Mouse (Mus musculus): ENCODE measurements at regions not wholly inside any gene's neighbourhood (a gene's known extent, or its start where the extent isn't known, plus 50 kb on each side); places are given as distances from the start of the nearest gene placed in this dataset.
A peak's percentile ranks its signal among the peaks of the same experiment; 100 is the strongest.

DNA sequence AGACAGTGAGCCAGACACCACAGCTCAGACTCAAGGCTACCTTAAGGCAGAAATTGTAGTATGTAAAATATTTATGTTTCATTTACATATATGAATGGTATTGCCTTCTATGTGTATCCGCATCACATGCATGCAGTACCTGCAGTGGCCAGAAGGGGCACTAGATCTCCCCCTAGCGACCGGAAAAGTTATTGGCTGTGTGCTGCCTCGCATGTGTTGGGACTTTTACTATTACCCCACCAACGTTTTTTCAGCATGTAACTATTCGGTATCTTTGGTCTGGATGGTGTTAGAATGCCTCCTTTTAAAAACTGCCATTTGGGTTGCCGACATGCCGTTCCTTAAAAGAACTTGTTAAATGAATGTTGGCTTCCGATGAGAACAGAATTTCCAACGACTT lies 145.7 kb upstream of the Mocs1 start:
- Histone ChIP-seq H3K27ac (replicated peaks) (no peak overlapping the region), H3K9me3 (replicated peaks) (no peaks in the 10 kb centered on the region), H3K4me1 (peaks cover 15% of the 10 kb centered on the region), H3K36me3 (no peaks in the 10 kb centered on the region), H3K9ac (replicated peaks) (no peak overlapping the region), H3K27me3 (replicated peaks) (no peaks in the 10 kb centered on the region), H3K4me2 (no peak overlapping the region), H3K4me3 (replicated peaks) (no peak overlapping the region)
- 79% methylated on average over 10 of the region's 10 CpGs for WGBS
- no peak for ATAC-seq (ENCODE audit: low FRiP score)

GRCm38 (mm10) chr17:49283491-49283890 lies 144.7 kb upstream of the Mocs1 start:
- no peak overlapping the region for H3K9ac ChIP-seq (replicated peaks)
- H3K9me3 ChIP-seq (replicated peaks): no peaks in the 10 kb centered on the region
- no peaks in the 10 kb centered on the region for H3K27me3 ChIP-seq (replicated peaks)
- H3K4me3 ChIP-seq (replicated peaks): no peak overlapping the region
- ATAC-seq (ENCODE audit: low FRiP score): no peak
- H3K4me2 ChIP-seq: no peak overlapping the region
- peaks cover 11% of the 10 kb centered on the region for H3K4me1 ChIP-seq
- H3K36me3 ChIP-seq: no peaks in the 10 kb centered on the region
- WGBS: 93% methylated on average over 5 of the region's 5 CpGs
- no peak overlapping the region for H3K27ac ChIP-seq (replicated peaks)

DNA sequence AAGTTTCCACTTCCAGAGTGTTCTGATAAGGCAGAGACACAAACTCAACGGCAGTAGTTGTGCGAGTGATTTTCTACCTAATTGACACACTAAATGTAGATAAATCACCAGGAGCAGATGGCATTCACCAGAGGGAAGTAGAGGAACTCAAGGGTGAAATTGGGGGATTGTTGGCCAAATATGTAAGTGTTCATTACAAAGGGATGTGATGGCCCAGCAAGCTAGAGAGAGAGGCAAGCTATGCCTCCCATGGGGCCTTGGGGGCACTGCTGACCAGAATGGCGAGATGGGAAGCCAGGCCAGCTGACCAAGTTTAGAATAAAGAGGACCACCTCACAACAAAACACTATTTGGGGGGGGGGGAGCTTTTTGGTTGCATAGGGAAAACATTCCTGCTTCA lies 136.5 kb upstream of the Mocs1 start:
- Histone ChIP-seq H3K4me2 (no peak overlapping the region), H3K9me3 (replicated peaks) (no peaks in the 10 kb centered on the region; the same call in 1 of the 2 replicates), H3K4me1 (0 out of 2 replicates have a peak, but pooled peaks cover 2% of the 10 kb centered on the region), H3K4me3 (replicated peaks) (no peak overlapping the region), H3K27me3 (replicated peaks) (no peaks in the 10 kb centered on the region), H3K27ac (replicated peaks) (no peak overlapping the region), H3K36me3 (no peaks in the 10 kb centered on the region), H3K9ac (replicated peaks) (no peak overlapping the region)
- 36% methylated on average over 3 of the region's 3 CpGs for WGBS
- no peak for ATAC-seq (ENCODE audit: low FRiP score)

DNA sequence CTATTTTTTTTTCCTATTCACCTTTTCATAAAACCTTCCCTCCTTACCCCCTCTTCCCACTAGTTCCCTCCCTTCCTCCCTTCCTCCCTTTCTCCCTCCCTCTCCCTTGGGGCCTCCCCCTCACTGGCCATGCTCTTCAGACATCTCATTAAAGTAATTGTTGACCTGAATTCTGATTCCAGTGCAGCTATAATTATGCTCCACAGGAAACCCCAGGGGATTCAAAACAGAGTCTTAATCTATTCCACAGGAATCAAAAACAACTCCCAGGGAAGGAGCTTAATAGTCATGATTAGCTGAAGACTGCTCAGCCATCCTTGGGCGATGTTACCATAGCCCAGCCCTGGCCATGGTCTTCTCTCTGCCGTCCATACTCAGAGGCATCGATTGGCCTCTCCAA lies 123.7 kb upstream of the Mocs1 start:
- WGBS: 80% methylated on average over 3 of the region's 3 CpGs
- H3K36me3 ChIP-seq: no peaks in the 10 kb centered on the region
- H3K27ac ChIP-seq (replicated peaks): no peak overlapping the region
- no peak overlapping the region for H3K4me2 ChIP-seq
- H3K9me3 ChIP-seq (replicated peaks): no peaks in the 10 kb centered on the region
- no peak overlapping the region for H3K4me3 ChIP-seq (replicated peaks)
- H3K9ac ChIP-seq (replicated peaks): no peak overlapping the region
- no peaks in the 10 kb centered on the region for H3K27me3 ChIP-seq (replicated peaks)
- no peak for ATAC-seq (ENCODE audit: low FRiP score)
- peaks cover 10% of the 10 kb centered on the region; the same call in 1 of the 2 replicates for H3K4me1 ChIP-seq

DNA sequence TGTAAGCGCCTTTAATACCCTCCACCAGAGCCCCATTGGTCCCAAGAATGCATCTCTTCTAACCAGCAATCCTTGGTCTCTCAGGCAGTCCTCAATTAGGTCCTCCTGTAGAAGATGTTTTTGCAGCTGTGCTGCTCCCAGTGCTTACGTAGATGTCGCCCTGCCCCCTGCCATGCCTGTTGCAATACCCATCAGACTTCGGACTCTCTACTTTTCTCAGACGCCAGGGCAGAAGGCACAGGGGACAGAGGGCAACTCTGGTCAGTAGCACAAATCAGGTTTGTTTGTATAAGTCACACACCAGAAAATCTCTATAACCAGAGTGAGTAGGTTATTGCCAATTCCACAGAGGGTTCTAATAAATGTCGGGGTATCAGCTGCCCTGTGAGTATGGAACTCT lies 123.0 kb upstream of the Mocs1 start:
- Histone ChIP-seq H3K9ac (replicated peaks) (no peak overlapping the region), H3K36me3 (no peaks in the 10 kb centered on the region), H3K4me2 (no peak overlapping the region), H3K4me3 (replicated peaks) (no peak overlapping the region), H3K9me3 (replicated peaks) (no peaks in the 10 kb centered on the region), H3K4me1 (peaks cover 11% of the 10 kb centered on the region; the same call in 1 of the 2 replicates), H3K27me3 (replicated peaks) (no peaks in the 10 kb centered on the region), H3K27ac (replicated peaks) (no peak overlapping the region)
- 87% methylated on average over 6 of the region's 6 CpGs for WGBS
- no peak for ATAC-seq (ENCODE audit: low FRiP score)

DNA sequence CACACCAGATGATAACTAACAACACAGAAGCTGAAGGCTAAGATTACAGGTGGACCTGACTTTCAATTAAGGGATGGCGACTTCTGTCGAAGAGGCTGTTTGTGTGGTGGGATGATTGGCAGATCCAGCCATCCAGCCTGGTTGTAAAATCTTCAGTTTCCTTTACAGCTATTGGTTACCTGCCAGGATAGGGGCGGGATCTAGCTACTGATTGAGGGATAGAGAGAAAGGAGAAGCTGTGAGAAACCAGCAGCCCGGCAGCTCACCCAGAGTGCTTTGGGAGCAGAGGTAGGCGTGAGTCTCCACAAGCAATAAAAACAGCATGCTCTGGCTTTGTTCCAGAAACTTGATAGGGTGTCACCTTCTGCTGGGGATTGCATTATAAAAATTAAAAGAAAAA lies 119.1 kb upstream of the Mocs1 start:
- Histone ChIP-seq H3K4me3 (replicated peaks) (peak overlapping the region; percentile 16; the same call in 1 of the 2 replicates), H3K27me3 (replicated peaks) (no peaks in the 10 kb centered on the region), H3K9ac (replicated peaks) (no peak overlapping the region), H3K4me2 (peak overlapping the region; percentile 42), H3K9me3 (replicated peaks) (no peaks in the 10 kb centered on the region), H3K27ac (replicated peaks) (0 out of 2 replicates have a peak overlapping the region, but pooled peaks have one; percentile 1), H3K4me1 (peaks cover 11% of the 10 kb centered on the region; the same call in 1 of the 2 replicates), H3K36me3 (no peaks in the 10 kb centered on the region)
- peak; percentile 93 for ATAC-seq (ENCODE audit: low FRiP score)
- WGBS: 10% methylated on average over 5 of the region's 5 CpGs

DNA sequence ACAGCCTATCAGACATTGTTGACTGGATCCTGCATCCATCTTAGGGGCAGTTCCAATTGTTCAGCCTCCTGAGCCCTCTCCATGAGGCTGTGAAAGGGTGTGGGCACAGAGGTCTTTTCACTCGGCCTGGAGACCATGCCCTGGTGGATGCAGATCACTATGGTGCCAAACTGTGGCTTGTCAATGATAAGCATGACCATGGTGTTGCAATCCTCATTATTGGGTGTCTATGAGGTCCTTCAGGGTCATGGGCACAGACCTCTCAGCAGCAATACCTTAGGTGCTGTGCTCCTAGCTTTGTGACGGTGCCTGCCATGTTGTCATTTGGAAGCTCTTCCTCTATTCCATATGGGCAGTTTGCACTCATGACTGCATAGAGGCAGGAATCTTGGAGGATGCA lies 114.0 kb upstream of the Mocs1 start:
- 78% methylated on average over 2 of the region's 2 CpGs for WGBS
- H3K4me3 ChIP-seq (replicated peaks): no peak overlapping the region
- H3K36me3 ChIP-seq: no peaks in the 10 kb centered on the region
- peaks cover 3% of the 10 kb centered on the region; the same call in 1 of the 2 replicates for H3K4me1 ChIP-seq
- ATAC-seq (ENCODE audit: low FRiP score): no peak
- H3K4me2 ChIP-seq: no peak overlapping the region
- H3K27me3 ChIP-seq (replicated peaks): no peaks in the 10 kb centered on the region
- no peak overlapping the region for H3K27ac ChIP-seq (replicated peaks)
- no peak overlapping the region for H3K9ac ChIP-seq (replicated peaks)
- no peaks in the 10 kb centered on the region for H3K9me3 ChIP-seq (replicated peaks)

DNA sequence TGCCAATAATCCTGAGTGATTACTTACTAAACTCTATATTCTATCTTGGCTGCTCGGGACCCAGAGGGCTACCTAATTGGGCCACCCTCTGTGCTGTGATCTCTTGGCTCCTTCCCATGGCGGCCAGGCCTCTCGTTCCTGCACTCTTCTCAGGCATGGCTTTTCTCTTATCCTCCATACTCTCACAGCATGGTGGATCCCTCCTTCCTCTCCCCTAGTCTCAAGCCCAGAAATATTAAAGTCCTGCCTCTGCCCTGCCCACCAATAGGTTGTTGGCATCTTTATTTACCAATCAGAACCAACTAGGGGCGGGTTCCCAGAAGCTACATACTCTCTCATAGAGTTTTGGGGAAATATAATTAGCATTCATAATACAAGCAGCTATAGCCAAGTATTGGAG lies 100.6 kb upstream of the Mocs1 start:
- H3K27ac ChIP-seq (replicated peaks): no peak overlapping the region
- ATAC-seq (ENCODE audit: low FRiP score): no peak
- no peaks in the 10 kb centered on the region for H3K27me3 ChIP-seq (replicated peaks)
- H3K9me3 ChIP-seq (replicated peaks): no peaks in the 10 kb centered on the region
- H3K4me2 ChIP-seq: no peak overlapping the region
- H3K36me3 ChIP-seq: no peaks in the 10 kb centered on the region
- H3K9ac ChIP-seq (replicated peaks): no peak overlapping the region
- 66% methylated on average over 4 of the region's 4 CpGs for WGBS
- no peaks in the 10 kb centered on the region for H3K4me1 ChIP-seq
- H3K4me3 ChIP-seq (replicated peaks): no peak overlapping the region

DNA sequence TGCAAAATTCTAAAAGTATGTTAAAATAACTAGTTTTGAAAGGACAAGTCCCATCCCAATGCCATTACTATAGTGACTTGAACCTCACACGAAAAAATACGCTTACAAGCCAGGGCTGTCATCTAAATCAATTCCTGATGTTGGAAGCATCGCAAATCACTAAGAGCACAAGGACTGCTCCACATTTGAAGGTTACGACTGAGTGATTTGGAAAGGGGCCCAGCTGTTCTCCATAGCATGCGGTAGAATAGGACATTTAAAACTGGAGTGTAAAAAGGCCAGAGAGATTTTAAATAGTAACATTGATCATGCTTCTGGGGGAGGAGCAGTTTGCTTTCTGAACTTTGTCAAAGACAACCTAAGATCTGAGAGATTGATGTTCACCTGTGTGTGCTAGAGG lies 92.8 kb upstream of the Mocs1 start:
- Histone ChIP-seq H3K4me3 (replicated peaks) (no peak overlapping the region), H3K4me2 (no peak overlapping the region), H3K36me3 (no peaks in the 10 kb centered on the region), H3K27ac (replicated peaks) (no peak overlapping the region), H3K4me1 (no peaks in the 10 kb centered on the region), H3K9me3 (replicated peaks) (no peaks in the 10 kb centered on the region), H3K9ac (replicated peaks) (no peak overlapping the region), H3K27me3 (replicated peaks) (no peaks in the 10 kb centered on the region)
- WGBS: 58% methylated on average over 5 of the region's 5 CpGs
- no peak for ATAC-seq (ENCODE audit: low FRiP score)

DNA sequence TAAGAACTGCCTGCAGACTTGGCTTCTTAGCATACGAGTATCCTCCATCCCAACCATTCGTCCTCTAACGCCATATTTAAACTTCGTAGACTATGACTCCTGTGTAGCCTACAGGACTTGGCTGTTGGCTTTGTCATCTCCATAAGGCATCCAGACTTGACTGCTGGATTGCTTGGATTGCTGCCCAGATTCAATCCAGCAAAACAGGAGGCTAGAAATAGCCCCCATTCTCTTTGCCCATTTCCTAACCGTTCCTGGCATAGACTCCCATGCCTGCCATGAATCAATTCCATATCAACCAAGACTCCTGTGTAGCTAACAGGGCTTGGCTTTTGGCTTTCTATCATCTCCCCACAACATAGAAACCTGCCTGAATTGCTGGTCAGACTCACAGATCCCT lies 90.3 kb upstream of the Mocs1 start:
- Histone ChIP-seq H3K27ac (replicated peaks) (no peak overlapping the region), H3K36me3 (no peaks in the 10 kb centered on the region), H3K9me3 (replicated peaks) (no peaks in the 10 kb centered on the region), H3K4me3 (replicated peaks) (no peak overlapping the region), H3K27me3 (replicated peaks) (no peaks in the 10 kb centered on the region), H3K4me2 (no peak overlapping the region), H3K4me1 (0 out of 2 replicates have a peak, but pooled peaks cover 2% of the 10 kb centered on the region), H3K9ac (replicated peaks) (no peak overlapping the region)
- no peak for ATAC-seq (ENCODE audit: low FRiP score)
- 90% methylated on average over 5 of the region's 5 CpGs for WGBS

DNA sequence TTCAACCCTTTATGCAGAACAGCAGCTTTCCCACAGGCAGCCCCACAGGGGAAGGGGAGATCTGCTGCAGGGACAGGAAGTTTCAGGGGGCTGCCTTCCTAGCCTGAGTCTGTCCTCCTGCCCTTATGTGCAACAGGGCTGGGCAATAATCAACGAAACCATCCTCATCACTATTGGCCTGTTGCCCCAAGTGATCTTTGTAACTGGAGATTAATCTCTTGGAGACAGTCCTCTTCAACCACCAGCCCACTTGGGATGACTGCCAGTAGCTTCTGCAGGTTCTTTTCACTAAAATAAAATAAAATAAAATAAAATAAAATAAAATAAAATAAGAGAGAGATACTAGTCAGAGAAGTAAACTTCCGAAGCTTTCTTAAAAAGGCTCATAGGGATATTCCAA lies 85.5 kb upstream of the Mocs1 start:
- H3K9me3 ChIP-seq (replicated peaks): no peaks in the 10 kb centered on the region
- no peaks in the 10 kb centered on the region for H3K36me3 ChIP-seq
- no peak overlapping the region for H3K27ac ChIP-seq (replicated peaks)
- WGBS: 69% methylated on average over 2 of the region's 2 CpGs
- H3K27me3 ChIP-seq (replicated peaks): no peaks in the 10 kb centered on the region
- H3K4me3 ChIP-seq (replicated peaks): no peak overlapping the region
- no peak overlapping the region for H3K9ac ChIP-seq (replicated peaks)
- no peak for ATAC-seq (ENCODE audit: low FRiP score)
- H3K4me1 ChIP-seq: 0 out of 2 replicates have a peak, but pooled peaks cover 2% of the 10 kb centered on the region
- H3K4me2 ChIP-seq: no peak overlapping the region

- 0 out of 2 replicates have a peak, but pooled peaks cover 2% of the 10 kb centered on the region for H3K4me1 ChIP-seq
- H3K27me3 ChIP-seq (replicated peaks): no peaks in the 10 kb centered on the region
- no peak overlapping the region for H3K4me3 ChIP-seq (replicated peaks)
- WGBS: 87% methylated on average over 5 of the region's 5 CpGs
- H3K36me3 ChIP-seq: no peaks in the 10 kb centered on the region
- no peak overlapping the region for H3K4me2 ChIP-seq
- no peak overlapping the region for H3K9ac ChIP-seq (replicated peaks)
- ATAC-seq (ENCODE audit: low FRiP score): no peak
- H3K9me3 ChIP-seq (replicated peaks): no peaks in the 10 kb centered on the region
- no peak overlapping the region for H3K27ac ChIP-seq (replicated peaks)
These were observed 81.5 kb upstream of the Mocs1 start for GRCm38 (mm10) chr17:49346701-49347100.

DNA sequence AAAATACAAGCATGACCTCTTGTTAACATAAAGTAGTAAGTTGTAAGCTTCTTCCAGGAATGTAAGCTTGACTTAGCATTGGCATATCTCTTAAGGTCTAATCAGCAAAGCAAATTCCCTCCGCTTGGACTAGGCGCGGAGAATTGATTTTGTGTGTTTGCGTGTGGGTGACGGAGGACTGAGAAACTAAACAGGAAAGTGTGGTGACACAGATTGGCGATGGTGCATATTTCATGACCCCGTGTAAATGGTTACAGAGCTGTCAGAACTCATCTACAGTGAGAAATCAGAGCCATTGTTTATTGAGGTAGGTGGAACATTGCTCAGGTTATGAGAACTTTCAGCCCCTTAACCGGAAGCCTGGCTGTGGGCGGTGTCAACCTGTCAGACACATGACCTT lies 78.8 kb upstream of the Mocs1 start:
- Histone ChIP-seq H3K9me3 (replicated peaks) (no peaks in the 10 kb centered on the region), H3K4me1 (no peaks in the 10 kb centered on the region), H3K36me3 (no peaks in the 10 kb centered on the region), H3K9ac (replicated peaks) (no peak overlapping the region), H3K27ac (replicated peaks) (no peak overlapping the region), H3K27me3 (replicated peaks) (no peaks in the 10 kb centered on the region), H3K4me2 (no peak overlapping the region), H3K4me3 (replicated peaks) (no peak overlapping the region)
- no peak for ATAC-seq (ENCODE audit: low FRiP score)
- WGBS: 72% methylated on average over 9 of the region's 9 CpGs
